Mouse (Mus musculus) E14TG2a.4 (cell line): ENCODE measurements at regions not wholly inside any gene's neighbourhood (a gene's known extent, or its start where the extent isn't known, plus 50 kb on each side); places are given as distances from the start of the nearest gene placed in this dataset.

Experiments
- CTCF ChIP-seq: conservative IDR thresholded peaks from 2 replicates; pipeline ENCODE4 v1.5.1; 2014; ENCODE audit warnings: low read length
- POU5F1 ChIP-seq: IDR thresholded peaks from 2 replicates; pipeline ENCODE4 v1.6.1; 2014; ENCODE audit warnings: low read length, borderline replicate concordance

DNA sequence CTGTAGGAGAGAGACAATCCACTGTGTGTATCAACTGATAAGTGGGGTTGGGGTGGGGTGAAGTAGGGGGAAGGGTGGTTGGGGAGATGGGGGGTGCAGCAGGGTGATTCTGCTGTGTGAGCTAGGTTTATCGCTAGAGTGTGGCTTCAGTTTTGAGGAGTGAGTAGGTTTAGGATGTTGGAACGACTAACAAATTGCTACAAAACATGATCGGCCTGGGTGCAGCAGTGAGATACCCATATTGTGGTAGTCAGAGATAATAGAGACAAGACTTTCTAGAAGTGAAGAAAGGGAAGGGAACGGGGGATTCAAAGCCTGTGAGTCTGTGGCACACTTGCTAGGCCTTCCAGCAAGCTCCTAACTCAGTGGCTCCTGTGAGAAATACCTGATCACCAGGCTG, 175.1 kb upstream of the Lrig1 start:
- TF ChIP-seq CTCF, result no peak
- TF ChIP-seq POU5F1, result no peak
